Mouse (Mus musculus) frontal cortex, postnatal 10 days (tissue): ENCODE results near the gene Wdfy1.

Experiments used
- DNase-seq, 2 experiments: peaks; one replicate each; pipeline ENCODE4 v3.0.0; 2022; ENCODE audit warnings: low spot score in 2 of 2, mixed read lengths in 1 of 2

Wdfy1 gene

DNA sequence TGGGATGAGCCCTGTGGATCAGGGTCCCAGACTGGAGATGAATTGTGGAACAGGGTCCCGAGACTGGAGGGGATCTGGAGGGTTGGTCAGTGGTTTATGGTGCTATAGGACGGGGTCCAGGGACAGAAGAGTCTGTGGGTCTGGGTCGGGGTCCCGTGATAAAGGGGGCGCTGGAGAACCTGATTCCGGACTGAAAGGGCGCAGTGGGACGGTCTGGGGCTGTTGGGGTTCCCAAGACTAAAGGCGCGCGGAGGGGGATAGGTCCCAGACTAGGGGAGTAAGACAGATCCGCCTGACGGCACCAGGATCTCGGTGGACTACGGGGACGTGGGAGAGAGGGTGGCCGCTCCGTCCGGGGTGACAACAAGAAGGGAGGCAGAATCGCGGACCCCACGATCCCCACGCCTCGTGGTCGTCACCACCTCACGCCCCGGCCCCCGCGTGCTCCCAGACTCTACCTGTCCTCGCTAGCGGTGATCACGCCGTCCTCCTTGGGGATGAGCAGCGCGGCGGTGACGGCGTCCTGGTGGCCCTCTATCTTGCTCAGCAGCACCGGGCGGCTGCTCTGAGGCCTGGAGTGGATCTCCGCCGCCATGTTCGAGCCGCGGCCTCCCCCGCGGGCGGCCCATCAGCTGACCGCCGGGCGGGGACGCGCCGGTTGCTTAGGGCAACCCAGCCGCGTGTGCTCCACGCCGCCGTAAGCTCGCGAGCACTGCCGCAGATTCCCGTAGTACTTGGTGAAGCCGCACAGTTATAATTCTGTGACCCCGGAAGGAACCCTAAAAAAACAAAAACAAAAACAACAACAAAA is 14.6 kb downstream of the Wdfy1 start:
- peak; percentile 77 to 82 for DNase-seq

DNA sequence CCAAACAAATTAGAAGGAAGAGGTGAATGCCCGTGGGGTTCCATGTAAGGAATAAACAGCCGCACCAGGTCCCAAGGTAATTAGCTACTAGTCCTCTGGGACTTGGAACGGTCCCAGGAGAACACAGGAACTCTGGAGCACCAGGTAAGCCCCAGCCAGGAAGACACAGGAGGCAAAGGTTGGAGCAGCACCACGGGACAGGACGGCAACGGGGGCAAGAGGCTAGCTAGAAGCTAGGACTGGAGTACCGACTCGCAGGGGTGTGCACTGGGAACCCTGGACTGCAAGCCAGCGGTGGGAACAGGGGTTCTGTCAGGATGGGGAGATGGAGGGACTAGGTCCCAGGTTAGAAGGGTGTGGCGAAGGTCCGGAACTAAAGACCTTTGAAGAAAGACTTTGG is 15.3 kb downstream of the Wdfy1 start:
- DNase-seq: peak in 1 of 2 experiments; percentile 32

GRCm38 (mm10) chr1:79759436-79759972 is 16.4 kb downstream of the Wdfy1 start:
- DNase-seq: no peak

- no peak for DNase-seq
Measured at GRCm38 (mm10) chr1:79759006-79759405, 16.9 kb downstream of the Wdfy1 start.

DNA sequence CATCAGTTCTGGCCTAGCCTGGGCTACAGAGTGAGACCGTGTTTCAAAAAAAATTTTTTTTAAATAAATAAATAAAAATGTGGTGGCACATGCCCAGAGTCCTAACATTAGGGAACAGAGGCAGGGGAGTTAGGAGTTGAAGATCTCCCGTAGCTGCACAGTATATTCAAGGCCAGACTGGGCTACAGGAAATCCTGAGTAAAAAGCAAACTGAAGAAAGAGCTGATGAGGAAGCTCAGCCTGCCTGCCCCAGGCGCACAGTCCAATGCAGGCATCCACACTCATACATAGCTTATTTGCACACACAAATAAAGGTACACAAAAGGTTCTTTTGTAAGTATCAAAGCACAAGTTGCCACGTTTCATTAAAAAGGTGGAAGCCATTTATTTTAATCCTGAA is 18.3 kb downstream of the Wdfy1 start:
- no peak for DNase-seq

DNA sequence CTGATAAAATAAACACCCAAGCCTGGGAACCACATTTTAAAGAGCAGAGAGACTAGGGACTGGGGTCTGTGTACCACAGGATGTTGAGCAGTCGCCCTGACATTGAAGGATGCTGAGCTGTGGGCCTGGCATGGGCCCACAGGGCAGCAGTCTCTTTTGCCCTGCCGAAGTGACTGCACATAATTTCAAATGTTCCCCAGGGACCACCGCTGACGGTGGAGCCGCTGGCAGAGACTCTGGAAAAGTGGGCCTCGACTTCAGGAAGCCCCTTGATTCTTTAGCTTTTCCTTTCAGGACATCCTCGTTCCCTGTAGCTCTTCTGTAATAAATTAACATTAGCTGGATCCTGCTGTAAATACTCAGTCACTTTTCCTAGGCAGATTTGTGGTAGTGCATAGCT is 18.8 kb downstream of the Wdfy1 start:
- no peak for DNase-seq

GRCm38 (mm10) chr1:79756417-79756816 is 19.5 kb downstream of the Wdfy1 start:
- no peak for DNase-seq

DNA sequence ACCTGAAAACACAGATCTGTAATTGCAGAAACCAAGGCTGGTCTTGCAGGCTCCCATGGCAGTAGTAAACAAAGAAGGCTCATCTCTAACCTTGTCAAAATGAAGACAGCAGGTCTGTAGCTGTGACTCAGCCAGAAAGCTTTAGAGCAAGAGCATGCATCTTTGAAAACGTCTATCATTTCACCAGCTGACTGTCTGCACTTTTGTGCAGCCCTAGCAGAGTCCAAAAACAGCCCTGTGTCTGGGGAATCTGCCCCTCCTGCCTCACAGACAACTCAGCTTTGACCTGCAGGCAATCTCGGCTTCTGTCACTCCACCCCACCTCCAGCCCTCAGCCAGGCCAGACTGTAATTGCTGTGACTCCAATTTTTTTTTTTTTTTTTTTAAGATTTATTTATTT is 20.6 kb downstream of the Wdfy1 start:
- no peak for DNase-seq

DNA sequence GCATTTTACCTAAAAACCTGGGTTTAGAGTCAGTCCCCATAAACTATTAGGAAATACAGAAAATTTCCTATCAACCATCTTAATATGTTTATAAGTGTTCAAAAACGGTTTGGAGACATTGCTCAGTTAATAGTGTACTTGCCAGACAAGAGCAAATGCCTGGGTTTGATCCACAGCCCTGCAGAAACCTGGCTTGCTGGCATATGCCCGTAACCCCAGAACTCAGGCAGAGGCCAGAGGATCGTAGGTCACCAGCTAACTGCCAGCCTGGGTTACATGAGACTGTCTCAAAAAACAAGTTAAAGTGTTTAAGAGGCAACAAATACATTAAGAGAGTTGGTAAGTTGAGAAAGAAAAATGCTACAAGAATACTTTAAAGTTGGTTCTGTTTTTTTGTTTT is 21.0 kb downstream of the Wdfy1 start:
- DNase-seq: no peak

DNA sequence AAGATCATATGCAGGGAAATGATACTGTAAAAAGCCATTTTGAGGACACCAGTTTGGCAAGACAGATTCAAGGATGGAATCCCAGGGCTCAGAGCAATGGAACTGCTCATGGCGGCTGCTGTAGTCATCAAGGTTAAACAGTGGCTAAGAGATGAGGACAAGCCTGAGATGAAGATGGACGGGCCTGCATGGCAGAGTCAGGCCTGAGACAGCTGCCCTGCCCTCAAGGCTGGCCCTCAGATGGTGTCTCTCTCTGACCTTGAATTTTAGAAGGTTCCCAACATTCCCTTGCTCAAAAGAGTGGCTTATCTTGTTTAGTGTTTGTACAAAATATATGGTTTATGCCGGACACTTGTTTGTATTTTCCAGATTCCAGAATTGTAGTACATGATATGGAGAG is 22.5 kb downstream of the Wdfy1 start:
- DNase-seq: no peak

GRCm38 (mm10) chr1:79752714-79753340 is 23.1 kb downstream of the Wdfy1 start:
- no peak for DNase-seq

GRCm38 (mm10) chr1:79752015-79752695 is 23.8 kb downstream of the Wdfy1 start:
- no peak for DNase-seq

- DNase-seq: no peak
Measured at GRCm38 (mm10) chr1:79751186-79751585, 24.8 kb downstream of the Wdfy1 start.

GRCm38 (mm10) chr1:79746056-79746455 is 29.9 kb downstream of the Wdfy1 start:
- DNase-seq: no peak

GRCm38 (mm10) chr1:79743385-79743784 is 32.6 kb downstream of the Wdfy1 start:
- no peak for DNase-seq

GRCm38 (mm10) chr1:79742949-79743348 is 33.0 kb downstream of the Wdfy1 start:
- no peak for DNase-seq

GRCm38 (mm10) chr1:79741002-79741401 is 34.9 kb downstream of the Wdfy1 start:
- no peak for DNase-seq

- no peak for DNase-seq
Measured at GRCm38 (mm10) chr1:79739726-79740125, 36.2 kb downstream of the Wdfy1 start.

GRCm38 (mm10) chr1:79736408-79736807 is 39.5 kb downstream of the Wdfy1 start:
- DNase-seq: no peak

- DNase-seq: no peak
Measured at GRCm38 (mm10) chr1:79734794-79735193, 41.1 kb downstream of the Wdfy1 start.

- no peak for DNase-seq
Measured at GRCm38 (mm10) chr1:79714152-79714923, 61.6 kb downstream of the Wdfy1 start.

DNA sequence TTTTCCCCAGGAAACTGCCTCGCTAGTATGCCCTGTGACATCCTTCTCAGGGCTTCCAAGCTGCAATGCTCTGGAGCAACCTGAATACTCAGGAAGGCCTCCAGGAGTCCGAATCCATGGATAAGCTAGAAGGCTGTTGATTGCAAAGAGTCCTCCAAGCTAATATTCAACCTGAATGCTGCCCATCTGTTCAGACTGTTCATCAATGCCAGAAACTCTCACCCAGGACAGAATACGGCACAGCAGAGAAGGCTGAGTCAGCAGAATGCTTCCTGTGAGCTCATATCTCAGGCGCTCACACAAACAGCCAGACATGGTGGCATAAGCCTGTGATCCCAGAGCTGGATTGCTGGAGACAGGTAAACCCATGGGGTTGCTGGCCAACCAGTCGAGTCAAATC is 62.9 kb downstream of the Wdfy1 start:
- no peak for DNase-seq
